ENCODE assay signal across 11 mouse cellular contexts in the genomic region with DNA sequence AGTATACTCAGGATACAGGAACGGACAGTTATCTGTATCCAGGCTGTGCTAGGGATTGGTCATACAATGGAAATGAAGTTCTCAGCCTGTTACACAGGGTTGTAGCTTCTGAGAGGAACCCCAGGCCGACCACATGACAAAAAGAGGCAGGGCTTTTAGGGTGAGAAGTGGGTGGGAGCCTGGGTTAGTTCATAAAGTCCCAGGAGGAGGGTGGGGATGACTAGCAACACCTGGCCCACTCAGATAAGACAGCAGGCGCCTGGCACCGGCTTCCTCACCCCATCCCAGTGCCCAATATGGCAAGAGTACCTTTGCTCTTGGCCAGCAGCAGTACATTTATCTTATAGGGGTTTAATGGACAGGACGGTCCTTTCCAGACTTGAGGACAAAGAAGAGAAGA. TPM values are rescaled to one million over a fixed set of nuclear protein-coding genes. Genes with fewer than 3 reads are reported as not detected.
A peak's percentile ranks its signal among the peaks of the same experiment; 100 is the strongest.
DNase-seq lines count a peak whose midpoint lies in the region; ATAC-seq and TF ChIP-seq lines count a peak whose summit lies in the region.
"Had no signal": no experiment of that assay in that cellular context is flagged by ENCODE, and none has a peak within 500 bp of the region (broad histone marks: within the 10 kb centered on the region; RNA-seq: fewer than 3 reads in every experiment).

No protein-coding gene starts in this region.

- no peaks in the 10 kb centered on the region for H3K27me3 ChIP-seq in lung, embryonic 15.5 days
- H3K27me3 ChIP-seq in liver, embryonic 16.5 days (ENCODE audit: control insufficient read depth, insufficient read depth, low read depth, low read length), result no peaks in the 10 kb centered on the region

- H3K4me3 ChIP-seq in lung, embryonic 15.5 days, result no peak overlapping the region
- no peak overlapping the region for H3K4me3 ChIP-seq in lung, adult 2 months (replicated peaks; ENCODE audit: extremely low read depth, low read depth, low read length)
- H3K4me3 ChIP-seq in liver, embryonic 16.5 days (ENCODE audit: low read depth, low read length), result peak overlapping the region; percentile 72
- H3K4me3 ChIP-seq: heart, embryonic 10.5 days; myocyte had no signal

- 67% methylated on average over 5 of the region's 5 CpGs for WGBS in lung, embryonic 15.5 days
- 75% methylated on average over 5 of the region's 5 CpGs for WGBS in lung, adult 2 months
- WGBS in liver, embryonic 16.5 days (ENCODE audit: insufficient replicate concordance), result 23% methylated on average over 5 of the region's 5 CpGs

- no peaks in the 10 kb centered on the region for H3K9me3 ChIP-seq in lung, embryonic 15.5 days
- no peaks in the 10 kb centered on the region for H3K9me3 ChIP-seq in liver, embryonic 16.5 days (replicated peaks; ENCODE audit: control insufficient read depth, low read length)
- H3K9me3 ChIP-seq: heart, embryonic 10.5 days had no signal

- TF ChIP-seq CTCF in lung, adult 2 months (IDR thresholded peaks at IDR 0.05; ENCODE audit: insufficient read depth, low read length), result no peak

- H3K36me3 ChIP-seq in lung, embryonic 15.5 days, result peaks cover 12% of the 10 kb centered on the region
- H3K36me3 ChIP-seq in liver, embryonic 16.5 days (ENCODE audit: control insufficient read depth, insufficient read depth), result peaks cover 22% of the 10 kb centered on the region

- no peak for DNase-seq in lung, adult 2 months
- DNase-seq in c-Kit-positive CD71-negative TER-119-negative erythroid progenitor cells, embryonic 14.5 days (ENCODE audit: low read depth), result peak; percentile 39
- peak; percentile 55 for DNase-seq in thymus, postnatal 14 days
- DNase-seq in left cerebral cortex, adult 18-20 months (ENCODE audit: low spot score in 2 of 2), result no peak
- DNase-seq in cerebellum, adult 11 months, result no peak
- DNase-seq in adrenal gland, postnatal 36 days, result no peak
- DNase-seq: forebrain, postnatal 0 days had no signal

- no peak overlapping the region for H3K27ac ChIP-seq in lung, embryonic 15.5 days
- peak overlapping the region; percentile 98 for H3K27ac ChIP-seq in liver, embryonic 16.5 days (ENCODE audit: low read length)
- H3K27ac ChIP-seq: heart, embryonic 10.5 days had no signal

- ATAC-seq in lung, embryonic 15.5 days (ENCODE audit: borderline replicate concordance, extremely low read depth, low FRiP score, low TSS enrichment), result peak; percentile 27; the same call in 1 of the 2 replicates
- peak; percentile 91 for ATAC-seq in liver, embryonic 16.5 days (ENCODE audit: low read depth)
- ATAC-seq: forebrain, postnatal 0 days had no signal

- no peak overlapping the region for H3K4me2 ChIP-seq in lung, embryonic 15.5 days
- peak overlapping the region; percentile 78 for H3K4me2 ChIP-seq in liver, embryonic 16.5 days (ENCODE audit: low read depth, low read length)

- no peak overlapping the region for H3K9ac ChIP-seq in lung, embryonic 15.5 days
- H3K9ac ChIP-seq in liver, embryonic 16.5 days (ENCODE audit: low read depth, low read length), result peak overlapping the region; percentile 78
- H3K9ac ChIP-seq: forebrain, postnatal 0 days had no signal

- H3K4me1 ChIP-seq in lung, embryonic 15.5 days, result no peaks in the 10 kb centered on the region
- peaks cover 30% of the 10 kb centered on the region for H3K4me1 ChIP-seq in lung, adult 2 months (ENCODE audit: control insufficient read depth, insufficient read depth, low read length)
- peaks cover 71% of the 10 kb centered on the region for H3K4me1 ChIP-seq in liver, embryonic 16.5 days (ENCODE audit: control insufficient read depth, low read depth, low read length)

- TF ChIP-seq POLR2A in lung, adult 2 months (IDR thresholded peaks at IDR 0.05; ENCODE audit: borderline replicate concordance, extremely low read depth, low read depth, low read length), result no peak

RNA-seq across cellular contexts. Expression of gene Fam53b, which starts 41.2 kb away (rescaled TPM):
- polyA plus RNA-seq in lung, embryonic 15.5 days (2015; fragmentation: Nextera tagmentation; extraction: Ambion mirVana), result 25.9 and 33.8 TPM in 2 replicates
- polyA plus RNA-seq in lung, adult 2 months (2012; rRNA removed), result 79.4 and 80.3 TPM in 2 replicates
- polyA plus RNA-seq in liver, embryonic 16.5 days (2015; fragmentation: Nextera tagmentation; extraction: Ambion mirVana), result 25.1 and 29.4 TPM in 2 replicates
- total RNA-seq in left cerebral cortex, adult 18-20 months (2021), result 10 to 100 TPM; 71.7 to 73.5 TPM
- 10 to 100 TPM; 65.9 to 94.9 TPM for total RNA-seq in adrenal gland, postnatal 36 days (2021)

Comparison
In these comparisons a context has a peak if more than half of its experiments do, and no peak if none do; other contexts are left out.
1. DNase-seq: peak in c-Kit-positive CD71-negative TER-119-negative erythroid progenitor cells, embryonic 14.5 days (single experiment) and thymus, postnatal 14 days (single experiment); none in lung, adult 2 months (single experiment), left cerebral cortex, adult 18-20 months (0 of 2), cerebellum, adult 11 months (single experiment) and adrenal gland, postnatal 36 days (0 of 2).